Comparison of ENCODE assay signal across 8 mouse cellular contexts in genomic region chr19:10184096-10184495, GRCm38 (mm10). TPM values are rescaled to one million over a fixed set of nuclear protein-coding genes. Genes with fewer than 3 reads are reported as not detected.
DNase-seq lines count a peak whose midpoint lies in the region; ATAC-seq lines count a peak whose summit lies in the region.

No protein-coding gene starts in this region.

- peak; percentile 37 for DNase-seq in layer of hippocampus, adult 11-12 months (ENCODE audit: low spot score)
- DNase-seq in layer of hippocampus, adult 8-10 months (ENCODE audit: low spot score in 2 of 2), result no peak
- DNase-seq in adrenal gland, adult 8-10 months, result peak; percentile 55
- DNase-seq in forebrain, embryonic 14.5 days (ENCODE audit: low spot score), result peak; percentile 70
- DNase-seq in limb, embryonic 11.5 days (ENCODE audit: low spot score), result peak; percentile 55
- no peak for DNase-seq in urinary bladder, postnatal 10 days (ENCODE audit: low spot score)

- H3K9ac ChIP-seq in forebrain, embryonic 14.5 days (ENCODE audit: low read length), result peak overlapping the region; percentile 99
- peak overlapping the region; percentile 80 for H3K9ac ChIP-seq in limb, embryonic 11.5 days (ENCODE audit: low read length)
- H3K9ac ChIP-seq in midbrain, embryonic 13.5 days (replicated peaks), result peak overlapping the region; percentile 89

- H3K4me2 ChIP-seq in forebrain, embryonic 14.5 days (ENCODE audit: low read length), result peak overlapping the region; percentile 92
- peak overlapping the region; percentile 55 for H3K4me2 ChIP-seq in limb, embryonic 11.5 days (ENCODE audit: low read depth, severe bottlenecking)
- peak overlapping the region; percentile 91 for H3K4me2 ChIP-seq in midbrain, embryonic 13.5 days (replicated peaks)

- no peaks in the 10 kb centered on the region for H3K9me3 ChIP-seq in forebrain, embryonic 14.5 days (replicated peaks; ENCODE audit: control insufficient read depth, low read length)
- no peaks in the 10 kb centered on the region for H3K9me3 ChIP-seq in limb, embryonic 11.5 days (ENCODE audit: control insufficient read depth, low read length)
- no peaks in the 10 kb centered on the region for H3K9me3 ChIP-seq in midbrain, embryonic 13.5 days

- peak overlapping the region; percentile 95 for H3K27ac ChIP-seq in forebrain, embryonic 14.5 days (ENCODE audit: low read depth, low read length)
- no peak overlapping the region; the same call in 1 of the 2 replicates for H3K27ac ChIP-seq in limb, embryonic 11.5 days (replicated peaks; ENCODE audit: low read depth, low read length)
- H3K27ac ChIP-seq in midbrain, embryonic 13.5 days, result peak overlapping the region; percentile 91

- peak overlapping the region; percentile 90 for H3K4me3 ChIP-seq in forebrain, embryonic 14.5 days (ENCODE audit: low read depth, low read length)
- H3K4me3 ChIP-seq in limb, embryonic 11.5 days (ENCODE audit: low read depth, low read length), result peak overlapping the region; percentile 72
- H3K4me3 ChIP-seq in midbrain, embryonic 13.5 days (replicated peaks), result peak overlapping the region; percentile 63

- no peaks in the 10 kb centered on the region for H3K27me3 ChIP-seq in forebrain, embryonic 14.5 days (replicated peaks; ENCODE audit: control insufficient read depth, insufficient read depth, low read length)
- no peaks in the 10 kb centered on the region for H3K27me3 ChIP-seq in limb, embryonic 11.5 days (ENCODE audit: control insufficient read depth, insufficient read depth, low read length)
- H3K27me3 ChIP-seq in midbrain, embryonic 13.5 days, result no peaks in the 10 kb centered on the region

- peaks cover 44% of the 10 kb centered on the region for H3K36me3 ChIP-seq in forebrain, embryonic 14.5 days (ENCODE audit: control insufficient read depth, insufficient read depth, low read length)
- H3K36me3 ChIP-seq in limb, embryonic 11.5 days (ENCODE audit: control insufficient read depth, insufficient read depth, low read length), result peaks cover 28% of the 10 kb centered on the region
- H3K36me3 ChIP-seq in midbrain, embryonic 13.5 days, result peaks cover 43% of the 10 kb centered on the region

- peaks cover 15% of the 10 kb centered on the region for H3K4me1 ChIP-seq in forebrain, embryonic 14.5 days (ENCODE audit: control insufficient read depth, insufficient read depth, low read length)
- peaks cover 14% of the 10 kb centered on the region for H3K4me1 ChIP-seq in limb, embryonic 11.5 days (ENCODE audit: control insufficient read depth, insufficient read depth, low read length)
- H3K4me1 ChIP-seq in midbrain, embryonic 13.5 days (replicated peaks), result peaks cover 48% of the 10 kb centered on the region

- ATAC-seq in forebrain, embryonic 14.5 days, result peak; percentile 11; the same call in 1 of the 2 replicates
- ATAC-seq in limb, embryonic 11.5 days (ENCODE audit: insufficient number of reproducible peaks, low FRiP score, low TSS enrichment, low read depth), result 0 out of 2 replicates have a peak, but pooled peaks have one; percentile 38
- no peak; the same call in 1 of the 2 replicates for ATAC-seq in midbrain, embryonic 13.5 days
- ATAC-seq in granulocyte monocyte progenitor cell, adult 5-6 weeks (replicated peaks; ENCODE audit: poor library complexity, severe bottlenecking), result no peak

- WGBS in forebrain, embryonic 14.5 days, result 2% methylated on average over 12 of the region's 12 CpGs
- 11% methylated on average over 12 of the region's 12 CpGs for WGBS in limb, embryonic 11.5 days
- 3% methylated on average over 12 of the region's 12 CpGs for WGBS in midbrain, embryonic 13.5 days

RNA-seq across cellular contexts. Expression of gene Fads1, which starts 1.4 kb away (rescaled TPM):
- 100 to 1,000 TPM; 188 to 213 (median 199) TPM for total RNA-seq in layer of hippocampus, adult 8-10 months (2022)
- 1,000 to 10,000 TPM in 2 of 4 experiments, 100 to 1,000 TPM in 2; 923 to 1,535 (median 1,260) TPM for total RNA-seq in adrenal gland, adult 8-10 months (2022)
- polyA plus RNA-seq in forebrain, embryonic 14.5 days (2014; fragmentation: Nextera tagmentation; extraction: Ambion mirVana), result 104 and 125 TPM in 2 replicates
- polyA plus RNA-seq in limb, embryonic 11.5 days (2014; fragmentation: Nextera tagmentation; extraction: Ambion mirVana), result 138 and 145 TPM in 2 replicates
- polyA plus RNA-seq in midbrain, embryonic 13.5 days (2015; fragmentation: Nextera tagmentation; extraction: Ambion mirVana), result 173 and 178 TPM in 2 replicates
- total RNA-seq in granulocyte monocyte progenitor cell, adult 5-6 weeks (2014; fragmentation: Nextera tagmentation), result 11.3 and 14.5 TPM in 2 replicates
- total RNA-seq in granulocyte monocyte progenitor cell, adult 5-6 weeks (2017), result 9.7 and 18.5 TPM in 2 replicates

RNA-seq across cellular contexts. Expression of gene Tmem258, which starts 19.7 kb away (rescaled TPM):
- total RNA-seq in layer of hippocampus, adult 8-10 months (2022), result 10 to 100 TPM; 73.3 to 92.9 (median 81.3) TPM
- 100 to 1,000 TPM; 131 to 198 (median 144) TPM for total RNA-seq in adrenal gland, adult 8-10 months (2022)
- polyA plus RNA-seq in forebrain, embryonic 14.5 days (2014; fragmentation: Nextera tagmentation; extraction: Ambion mirVana), result 380 and 505 TPM in 2 replicates
- 419 and 442 TPM in 2 replicates for polyA plus RNA-seq in limb, embryonic 11.5 days (2014; fragmentation: Nextera tagmentation; extraction: Ambion mirVana)
- polyA plus RNA-seq in midbrain, embryonic 13.5 days (2015; fragmentation: Nextera tagmentation; extraction: Ambion mirVana), result 386 and 396 TPM in 2 replicates
- 356 and 442 TPM in 2 replicates for total RNA-seq in granulocyte monocyte progenitor cell, adult 5-6 weeks (2014; fragmentation: Nextera tagmentation)
- 191 and 246 TPM in 2 replicates for total RNA-seq in granulocyte monocyte progenitor cell, adult 5-6 weeks (2017)

RNA-seq across cellular contexts. Expression of gene Fen1, which starts 19.9 kb away (rescaled TPM):
- total RNA-seq in layer of hippocampus, adult 8-10 months (2022), result 10 to 100 TPM in 2 of 4 experiments, 1 to 10 TPM in 2; 8.9 to 12.2 (median 9.9) TPM
- 10 to 100 TPM; 10.8 to 19.1 (median 14.1) TPM for total RNA-seq in adrenal gland, adult 8-10 months (2022)
- 53.4 and 63.9 TPM in 2 replicates for polyA plus RNA-seq in forebrain, embryonic 14.5 days (2014; fragmentation: Nextera tagmentation; extraction: Ambion mirVana)
- polyA plus RNA-seq in limb, embryonic 11.5 days (2014; fragmentation: Nextera tagmentation; extraction: Ambion mirVana), result 135 and 140 TPM in 2 replicates
- polyA plus RNA-seq in midbrain, embryonic 13.5 days (2015; fragmentation: Nextera tagmentation; extraction: Ambion mirVana), result 47.9 and 49.6 TPM in 2 replicates
- total RNA-seq in granulocyte monocyte progenitor cell, adult 5-6 weeks (2014; fragmentation: Nextera tagmentation), result 82.9 and 89.7 TPM in 2 replicates
- 145 and 160 TPM in 2 replicates for total RNA-seq in granulocyte monocyte progenitor cell, adult 5-6 weeks (2017)

RNA-seq across cellular contexts. Expression of gene Myrf, which starts 56.5 kb away (rescaled TPM):
- total RNA-seq in layer of hippocampus, adult 8-10 months (2022), result 10 to 100 TPM; 31.6 to 37.2 (median 36.7) TPM
- 1 to 10 TPM in 3 of 4 experiments, under 1 TPM in 1; 0.94 to 2.0 (median 1.4) TPM for total RNA-seq in adrenal gland, adult 8-10 months (2022)
- polyA plus RNA-seq in forebrain, embryonic 14.5 days (2014; fragmentation: Nextera tagmentation; extraction: Ambion mirVana), result 0.20 and 0.40 TPM in 2 replicates
- 4.4 and 4.6 TPM in 2 replicates for polyA plus RNA-seq in limb, embryonic 11.5 days (2014; fragmentation: Nextera tagmentation; extraction: Ambion mirVana)
- 0.58 and 0.77 TPM in 2 replicates for polyA plus RNA-seq in midbrain, embryonic 13.5 days (2015; fragmentation: Nextera tagmentation; extraction: Ambion mirVana)
- total RNA-seq in granulocyte monocyte progenitor cell, adult 5-6 weeks (2014; fragmentation: Nextera tagmentation), result not detected in 2 replicates
- not detected in 2 replicates for total RNA-seq in granulocyte monocyte progenitor cell, adult 5-6 weeks (2017)

Comparison
In these comparisons a context has a peak if more than half of its experiments do, and no peak if none do; other contexts are left out.
1. DNase-seq: peak in layer of hippocampus, adult 11-12 months (single experiment), adrenal gland, adult 8-10 months (single experiment), forebrain, embryonic 14.5 days (single experiment) and limb, embryonic 11.5 days (single experiment); none in layer of hippocampus, adult 8-10 months (0 of 2) and urinary bladder, postnatal 10 days (single experiment).
2. ATAC-seq: peak in forebrain, embryonic 14.5 days (single experiment) and limb, embryonic 11.5 days (single experiment); none in midbrain, embryonic 13.5 days (single experiment) and granulocyte monocyte progenitor cell, adult 5-6 weeks (single experiment).
3. RNA of gene Fads1, which starts 1.4 kb away (total RNA-seq): 923 to 1,535 TPM in adrenal gland, adult 8-10 months and 188 to 213 TPM in layer of hippocampus, adult 8-10 months; 9.7 to 18.5 TPM in granulocyte monocyte progenitor cell, adult 5-6 weeks; every median in the first group is over 4 times any median in the second.
4. RNA of gene Fen1, which starts 19.9 kb away (total RNA-seq): 82.9 to 160 TPM in granulocyte monocyte progenitor cell, adult 5-6 weeks; 10.8 to 19.1 TPM in adrenal gland, adult 8-10 months and 8.9 to 12.2 TPM in layer of hippocampus, adult 8-10 months; every median in the first group is over 4 times any median in the second.
5. Peak in every context shown above with its lines, with median percentiles within 50 percentile points of each other: H3K4me2 ChIP-seq, H3K4me3 ChIP-seq and H3K9ac ChIP-seq.